Mouse (Mus musculus): ENCODE measurements around the gene Vmn1r148.
"Not testable (repeated sequence)": the region's sequence is repeated elsewhere in the genome, so short reads cannot be mapped to it uniquely, and the experiment has no call there.

The Vmn1r148 gene

GRCm38 (mm10) chr7:22413283-22413682 lies at the start of gene Vmn1r148:
Vmn1r148 (plus strand) TSS chr7:22413583.
- DNase-seq (ENCODE audit: extremely low spot score, low read depth, low spot score) = not testable (repeated sequence)

GRCm38 (mm10) chr7:22370939-22371338 lies 42.4 kb upstream of the Vmn1r148 start, which contains the start of gene Gm8660:
Gm8660 (minus strand) TSS chr7:22371039.
- not testable (repeated sequence) for DNase-seq (ENCODE audit: extremely low spot score, low read depth, low spot score)

GRCm38 (mm10) chr7:22438129-22438528 lies 24.7 kb downstream of the Vmn1r148 start, which contains the start of gene Vmn1r149:
Vmn1r149 (minus strand) TSS chr7:22438229.
- not testable (repeated sequence) for DNase-seq (ENCODE audit: extremely low spot score, low read depth, low spot score)

GRCm38 (mm10) chr7:22463975-22464374 lies 50.6 kb downstream of the Vmn1r148 start, which contains the start of gene Gm10665:
Gm10665 (minus strand) TSS chr7:22464075.
- not testable (repeated sequence) for DNase-seq (ENCODE audit: extremely low spot score, low read depth, low spot score)
